Mouse (Mus musculus) retina, postnatal 1 day (tissue): ENCODE results near the gene Prdm1.

Source experiments
- DNase-seq: peaks from one replicate; pipeline ENCODE4 v3.0.0-alpha.2; 2012

The Prdm1 gene

GRCm38 (mm10) chr10:44528291-44529082 is at the start of gene Prdm1:
Gene Prdm1 (minus strand): TSS chr10:44528501.
- no peak for DNase-seq

- no peak for DNase-seq
Measured at GRCm38 (mm10) chr10:44565971-44566370, 37.7 kb upstream of the Prdm1 start.

DNA sequence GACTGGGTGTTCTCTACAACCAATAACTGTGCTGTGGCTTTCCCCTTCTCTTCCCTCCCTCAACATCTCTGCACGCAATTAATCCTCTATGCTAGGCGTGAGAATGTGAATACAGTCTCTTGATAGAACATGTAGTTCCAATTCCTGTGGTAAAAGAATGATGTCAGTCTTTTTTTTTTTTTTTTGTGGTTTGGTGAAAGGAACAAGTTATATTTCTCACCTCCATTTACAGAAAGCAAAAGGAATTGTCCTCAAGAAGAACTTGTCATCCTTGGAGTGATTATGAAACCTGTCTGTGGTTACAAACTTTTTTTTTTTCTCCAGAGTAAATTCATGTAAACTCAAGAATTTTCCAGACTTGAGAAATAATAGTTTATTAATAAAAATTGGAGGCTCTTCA is 36.8 kb upstream of the Prdm1 start:
- DNase-seq: no peak

DNA sequence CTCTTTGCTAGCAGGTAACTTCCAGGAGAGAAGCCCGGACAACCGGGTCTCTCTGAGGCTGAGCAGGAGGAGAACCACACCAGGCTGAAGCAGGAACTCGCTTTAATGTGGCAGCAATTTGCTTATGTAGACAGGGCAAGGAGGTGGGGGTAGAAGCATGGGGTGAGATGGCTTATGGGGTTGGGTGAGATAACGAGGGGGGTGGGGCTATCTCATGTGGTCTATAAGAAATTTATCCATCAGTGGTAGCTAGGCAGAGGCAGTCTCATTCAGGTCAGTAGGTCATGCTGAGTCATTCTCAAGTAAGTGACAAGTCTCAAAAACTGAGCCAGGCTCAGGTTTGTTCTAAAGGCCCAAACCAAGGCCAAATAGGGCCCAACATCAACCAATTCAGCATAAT is 28.5 kb upstream of the Prdm1 start:
- DNase-seq: no peak

DNA sequence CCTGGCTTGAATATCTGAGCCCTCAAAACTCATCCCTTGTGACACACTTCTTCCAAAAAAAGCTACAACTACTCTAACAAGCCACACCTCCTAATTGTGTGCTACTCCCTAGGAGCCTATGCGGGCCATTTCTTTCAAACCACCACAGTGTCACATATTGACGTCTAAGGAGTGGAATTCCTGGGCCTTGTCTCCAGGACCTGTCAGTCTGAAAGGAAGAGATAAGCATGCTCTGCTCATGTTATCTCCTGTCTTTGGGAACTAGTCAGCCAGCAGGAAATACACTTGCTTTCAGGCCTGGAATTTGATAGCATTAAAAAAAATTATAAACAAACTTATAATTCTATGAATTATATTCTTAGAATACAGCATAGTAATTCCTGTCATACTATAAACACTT is 27.0 kb upstream of the Prdm1 start:
- no peak for DNase-seq

GRCm38 (mm10) chr10:44553648-44554047 is 25.3 kb upstream of the Prdm1 start:
- DNase-seq: peak; percentile 34

GRCm38 (mm10) chr10:44539033-44539578 is 10.8 kb upstream of the Prdm1 start:
- no peak for DNase-seq

DNA sequence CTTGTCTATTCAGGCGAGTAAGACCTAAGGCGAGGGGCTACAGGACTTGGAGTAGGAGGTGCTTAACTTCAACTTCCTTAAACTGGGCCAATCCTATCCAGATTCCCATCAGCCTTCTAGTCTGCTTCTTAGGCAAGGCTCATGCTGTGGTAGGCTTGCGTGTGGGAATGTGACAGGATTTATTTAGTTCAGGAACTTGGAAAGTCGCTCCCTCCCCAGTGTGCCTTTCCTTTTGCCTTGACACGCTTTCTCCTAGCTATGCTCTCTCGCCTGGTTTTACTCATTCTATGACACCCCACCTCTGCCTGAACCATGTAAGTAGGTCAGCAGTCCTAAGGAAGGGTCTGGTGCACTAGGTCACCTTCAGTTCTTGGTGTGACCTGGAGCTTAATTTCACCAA is 9.8 kb upstream of the Prdm1 start:
- peak; percentile 38 for DNase-seq

DNA sequence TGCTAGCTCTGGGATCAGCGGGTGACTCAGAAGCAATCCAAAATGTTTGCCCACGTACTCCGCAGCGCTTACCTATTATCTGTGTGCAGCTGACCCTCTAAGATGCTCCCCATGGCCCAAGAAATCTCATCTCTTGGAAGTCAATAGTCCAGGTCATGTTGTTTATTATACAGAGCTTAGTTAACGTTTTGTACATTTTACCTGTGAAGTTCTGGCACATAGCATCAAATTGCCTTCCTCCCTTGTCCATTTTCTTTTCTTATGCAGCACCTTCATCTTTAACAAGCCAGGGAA is 1.7 kb upstream of the Prdm1 start:
- DNase-seq: no peak

- peak; percentile 90 for DNase-seq
Measured at GRCm38 (mm10) chr10:44529218-44530066, 1.1 kb upstream of the Prdm1 start.

GRCm38 (mm10) chr10:44527651-44528050 is 650 bp downstream of the Prdm1 start:
- peak; percentile 39 for DNase-seq

DNA sequence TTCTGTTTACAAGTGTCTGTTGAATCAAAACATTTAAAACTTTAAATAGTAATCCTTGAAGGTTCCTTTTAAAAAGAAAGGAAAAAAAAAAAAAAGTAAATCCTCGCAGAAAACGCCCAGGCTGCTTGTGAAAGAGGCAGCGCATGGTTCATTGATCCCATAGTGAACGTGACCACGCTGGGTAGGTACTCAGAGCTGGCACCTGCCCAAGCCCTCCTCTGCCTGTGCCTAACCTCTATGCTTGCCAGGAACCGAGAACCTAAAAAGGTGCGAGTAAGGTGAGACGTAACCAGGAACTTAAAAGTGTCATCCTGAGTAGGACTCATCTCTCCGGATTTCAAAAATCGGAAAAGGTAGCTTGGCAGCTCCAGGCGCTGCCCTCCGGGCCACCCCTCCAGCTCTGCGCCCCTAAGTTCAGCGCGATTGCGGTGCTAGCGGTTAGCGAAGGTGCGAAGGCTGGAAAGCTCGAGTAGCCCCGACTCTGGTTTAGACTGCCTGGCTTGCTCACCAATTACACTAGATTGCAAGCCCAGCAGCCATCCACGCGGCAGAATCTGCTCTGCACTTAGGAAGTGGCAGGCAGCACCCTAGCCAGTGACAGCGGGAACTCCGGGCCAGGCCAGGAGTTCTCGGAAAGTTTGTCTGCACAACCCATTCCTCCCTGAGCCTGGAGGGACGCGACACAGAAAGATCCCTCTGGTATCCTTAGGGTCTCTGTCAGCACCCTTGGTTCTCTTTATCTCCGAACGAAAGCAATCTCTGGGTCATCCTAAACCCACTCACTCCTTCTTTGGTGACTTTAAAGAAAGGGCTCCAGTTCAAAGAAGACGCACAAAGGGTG is 1.3 kb downstream of the Prdm1 start:
- DNase-seq: peak; percentile 61

- DNase-seq: no peak
Measured at GRCm38 (mm10) chr10:44520189-44520588, 8.1 kb downstream of the Prdm1 start.

- no peak for DNase-seq
Measured at GRCm38 (mm10) chr10:44518631-44519030, 9.7 kb downstream of the Prdm1 start.

- no peak for DNase-seq
Measured at GRCm38 (mm10) chr10:44513108-44513507, 15.2 kb downstream of the Prdm1 start.

DNA sequence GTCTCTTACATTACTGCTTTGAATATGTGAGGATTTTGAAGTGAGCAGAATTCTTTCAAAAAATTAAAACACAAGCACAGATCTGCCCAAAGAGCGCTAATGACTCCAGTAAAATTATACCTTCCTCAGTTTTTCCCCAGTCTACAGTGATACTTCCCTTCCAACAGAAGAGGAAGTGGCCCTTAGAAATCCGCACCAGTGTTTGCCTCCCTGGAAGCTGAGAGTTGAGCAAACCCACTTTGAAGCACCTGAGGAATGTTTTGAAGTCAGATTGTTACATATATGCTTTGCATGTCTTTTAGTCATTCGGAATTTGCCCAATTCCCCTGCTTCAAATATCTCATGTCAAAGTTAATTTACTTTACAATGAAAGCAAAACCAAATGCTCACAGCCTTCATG is 17.3 kb downstream of the Prdm1 start:
- DNase-seq: no peak

- no peak for DNase-seq
Measured at GRCm38 (mm10) chr10:44508649-44509048, 19.7 kb downstream of the Prdm1 start.

DNA sequence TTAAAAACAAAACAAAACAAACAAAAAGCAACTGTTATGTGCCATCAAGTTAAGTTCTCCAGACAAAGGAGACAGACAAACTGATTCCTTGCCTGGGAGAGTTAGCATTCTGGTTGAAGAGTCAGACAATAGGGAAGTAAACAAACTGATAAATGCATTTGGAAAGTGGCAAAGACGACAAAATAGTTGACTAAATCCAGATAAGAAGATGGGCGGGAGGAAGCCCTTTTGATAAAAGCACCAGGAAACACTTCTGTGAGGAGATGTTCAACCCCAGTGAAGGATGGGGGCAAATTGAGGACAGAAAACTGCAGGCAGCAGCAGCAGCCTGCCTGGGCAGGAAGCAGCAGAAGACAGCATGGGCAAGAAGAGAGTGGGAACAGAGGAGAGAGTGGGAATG is 20.3 kb downstream of the Prdm1 start:
- DNase-seq: no peak

DNA sequence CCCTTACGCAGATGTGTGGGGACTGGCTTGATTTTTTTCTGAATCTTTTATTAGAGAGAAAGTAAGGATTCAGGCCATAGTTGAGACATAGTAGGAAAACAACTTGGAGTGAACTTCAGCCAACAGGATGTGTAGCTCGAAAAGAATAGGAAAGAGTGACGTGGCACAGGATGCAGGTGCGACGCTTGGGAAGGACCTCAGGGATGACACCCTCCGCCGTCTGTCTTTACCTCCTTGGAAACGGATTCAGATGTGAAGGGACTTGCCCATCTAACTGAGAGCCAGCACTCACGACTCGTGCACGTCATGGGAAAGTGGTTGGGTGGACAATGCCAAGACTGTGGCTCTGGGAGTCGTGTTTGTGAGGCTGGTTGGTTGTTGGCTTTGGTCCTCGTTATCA is 25.4 kb downstream of the Prdm1 start:
- DNase-seq: no peak

DNA sequence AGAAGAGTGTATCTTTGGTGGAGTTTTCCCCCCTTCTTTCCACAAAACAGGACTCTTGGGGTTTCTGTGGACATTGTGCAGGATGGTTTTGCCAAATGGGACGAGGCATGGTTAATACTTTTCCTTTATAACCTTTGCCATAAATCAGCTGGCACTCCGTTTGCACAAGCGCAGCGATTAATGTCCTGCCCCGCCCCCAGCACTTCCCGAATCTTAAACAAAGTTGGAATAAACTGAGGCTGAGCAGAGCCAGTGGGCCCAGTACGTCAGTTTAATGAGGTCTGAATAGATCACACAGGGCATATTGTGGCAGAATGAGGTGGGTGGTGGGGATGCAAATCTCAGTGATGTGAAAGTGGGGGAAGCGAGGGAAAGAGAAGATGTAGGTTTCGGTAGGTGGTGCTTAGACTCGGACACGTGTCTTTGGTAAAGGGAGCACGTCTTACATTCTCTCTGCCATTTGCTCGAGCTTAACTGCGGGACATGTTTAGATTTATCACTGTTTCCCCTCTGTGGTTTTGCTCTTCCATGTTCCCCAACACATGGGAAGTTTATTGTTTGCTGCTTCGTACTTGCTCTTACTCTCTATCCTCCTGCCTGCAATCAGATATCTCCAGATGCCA is 28.3 kb downstream of the Prdm1 start:
- no peak for DNase-seq

DNA sequence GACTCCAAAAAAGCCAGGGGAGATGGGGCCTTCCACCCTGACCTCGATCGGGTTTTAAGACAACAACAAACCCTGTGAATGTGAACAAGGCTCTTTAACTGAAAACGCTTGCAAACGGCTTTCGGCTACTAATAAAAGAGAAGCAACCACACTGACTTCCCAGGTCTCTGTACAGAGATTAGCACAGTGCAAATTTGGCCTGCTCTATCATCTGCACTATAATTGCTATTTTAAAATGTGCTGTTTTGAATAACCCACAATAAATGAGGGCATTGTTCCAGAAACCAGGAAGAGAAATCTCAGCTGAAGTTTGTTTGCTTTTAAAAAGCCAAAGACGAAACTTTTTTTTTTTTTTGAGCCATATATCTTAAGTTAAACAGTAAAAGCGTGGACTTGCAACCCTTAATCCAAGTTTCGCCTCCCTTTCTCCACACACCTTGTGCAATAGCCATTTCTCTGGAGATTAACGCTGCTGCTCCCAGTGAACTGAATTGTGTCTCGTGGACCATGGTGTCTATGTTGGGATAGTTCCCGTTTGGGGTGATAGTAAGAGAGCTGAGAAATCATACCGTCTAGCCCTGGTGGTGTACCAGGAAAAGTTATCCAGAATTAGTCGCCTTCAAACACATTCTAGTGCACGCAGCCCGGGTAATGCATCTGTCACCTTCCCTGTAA is 34.3 kb downstream of the Prdm1 start:
- peak; percentile 22 for DNase-seq
